ENCODE assay signal across 7 mouse cellular contexts in genomic region chr10:81192968-81193501, GRCm38 (mm10). TPM values are rescaled to one million over a fixed set of nuclear protein-coding genes. Genes with fewer than 3 reads are reported as not detected.
DNase-seq lines count a peak whose midpoint lies in the region; ATAC-seq and TF ChIP-seq lines count a peak whose summit lies in the region.

No protein-coding gene starts in this region.

- H3K27ac ChIP-seq in embryonic facial prominence, embryonic 14.5 days (replicated peaks; ENCODE audit: low read depth, low read length): peak overlapping the region; percentile 91
- peak overlapping the region; percentile 98 for H3K27ac ChIP-seq in hindbrain, embryonic 16.5 days (ENCODE audit: low read depth, low read length)
- peak overlapping the region; percentile 86; the same call in 1 of the 2 replicates for H3K27ac ChIP-seq in lung, postnatal 0 days (ENCODE audit: low read length)

- peak overlapping the region; percentile 80 for H3K4me3 ChIP-seq in E14TG2a.4 (replicated peaks; ENCODE audit: low read length)
- H3K4me3 ChIP-seq in embryonic facial prominence, embryonic 14.5 days (ENCODE audit: low read depth, low read length): peak overlapping the region; percentile 66
- peak overlapping the region; percentile 63 for H3K4me3 ChIP-seq in hindbrain, embryonic 16.5 days (ENCODE audit: low read length)
- peak overlapping the region; percentile 60 for H3K4me3 ChIP-seq in lung, postnatal 0 days (ENCODE audit: low read depth, low read length)

- TF ChIP-seq CTCF in E14TG2a.4 (conservative IDR thresholded peaks at IDR 0.05; ENCODE audit: low read length): no peak
- no peak for TF ChIP-seq CTCF in lung, postnatal 0 days (IDR thresholded peaks at IDR 0.05)

- H3K27me3 ChIP-seq in E14TG2a.4 (ENCODE audit: insufficient read depth, low read length): peaks cover 29% of the 10 kb centered on the region
- H3K27me3 ChIP-seq in embryonic facial prominence, embryonic 14.5 days (replicated peaks; ENCODE audit: control insufficient read depth, insufficient read depth, low read length): peaks cover 32% of the 10 kb centered on the region
- H3K27me3 ChIP-seq in hindbrain, embryonic 16.5 days (replicated peaks; ENCODE audit: control insufficient read depth, insufficient read depth, low read length): peaks cover 14% of the 10 kb centered on the region
- peaks cover 9% of the 10 kb centered on the region; the same call in 1 of the 2 replicates for H3K27me3 ChIP-seq in lung, postnatal 0 days (replicated peaks; ENCODE audit: insufficient read depth, low read length)

- DNase-seq in B cell, adult 2 months: peak; percentile 51 to 56
- DNase-seq in embryonic facial prominence, embryonic 14.5 days (ENCODE audit: low spot score): peak; percentile 56
- no peak for DNase-seq in lung, postnatal 0 days (ENCODE audit: low spot score)
- peak; percentile 56 for DNase-seq in yolk sac, embryonic 10.5 days (ENCODE audit: low spot score)
- DNase-seq in spleen, adult 12 weeks (ENCODE audit: low spot score): no peak

- H3K4me2 ChIP-seq in embryonic facial prominence, embryonic 14.5 days (ENCODE audit: low read depth, low read length): peak overlapping the region; percentile 94
- H3K4me2 ChIP-seq in hindbrain, embryonic 16.5 days (ENCODE audit: low read length): peak overlapping the region; percentile 75
- peak overlapping the region; percentile 85 for H3K4me2 ChIP-seq in lung, postnatal 0 days (replicated peaks; ENCODE audit: low read depth, low read length)

- peak; percentile 22 for ATAC-seq in embryonic facial prominence, embryonic 14.5 days (ENCODE audit: low read depth)
- peak; percentile 48; the same call in 1 of the 2 replicates for ATAC-seq in hindbrain, embryonic 16.5 days
- no peak for ATAC-seq in lung, postnatal 0 days

- no peaks in the 10 kb centered on the region for H3K9me3 ChIP-seq in E14TG2a.4 (ENCODE audit: low read length)
- no peaks in the 10 kb centered on the region for H3K9me3 ChIP-seq in embryonic facial prominence, embryonic 14.5 days (ENCODE audit: control insufficient read depth, low read length)
- H3K9me3 ChIP-seq in hindbrain, embryonic 16.5 days (ENCODE audit: control insufficient read depth, low read length): no peaks in the 10 kb centered on the region
- no peaks in the 10 kb centered on the region for H3K9me3 ChIP-seq in lung, postnatal 0 days (ENCODE audit: low read length)

- TF ChIP-seq EP300 in lung, postnatal 0 days (IDR thresholded peaks at IDR 0.05): no peak

- WGBS in embryonic facial prominence, embryonic 14.5 days: 5% methylated on average over 19 of the region's 19 CpGs
- WGBS in hindbrain, embryonic 16.5 days: under 1% methylated on average over 19 of the region's 19 CpGs
- 4% methylated on average over 19 of the region's 19 CpGs for WGBS in lung, postnatal 0 days

- peak overlapping the region; percentile 80 for H3K9ac ChIP-seq in embryonic facial prominence, embryonic 14.5 days (ENCODE audit: low read depth, low read length)
- H3K9ac ChIP-seq in hindbrain, embryonic 16.5 days (ENCODE audit: low read depth, low read length): peak overlapping the region; percentile 85
- H3K9ac ChIP-seq in lung, postnatal 0 days (replicated peaks; ENCODE audit: low read depth): no peak overlapping the region

- H3K4me1 ChIP-seq in E14TG2a.4 (replicated peaks; ENCODE audit: low read depth, low read length): peaks cover 60% of the 10 kb centered on the region
- H3K4me1 ChIP-seq in embryonic facial prominence, embryonic 14.5 days (ENCODE audit: control insufficient read depth, insufficient read depth, low read length): peaks cover 11% of the 10 kb centered on the region; the same call in 1 of the 2 replicates
- peaks cover 19% of the 10 kb centered on the region for H3K4me1 ChIP-seq in hindbrain, embryonic 16.5 days (ENCODE audit: control insufficient read depth, insufficient read depth, low read depth, low read length)
- peaks cover 9% of the 10 kb centered on the region; the same call in 1 of the 2 replicates for H3K4me1 ChIP-seq in lung, postnatal 0 days (ENCODE audit: insufficient read depth, low read depth, low read length)

- peaks cover 23% of the 10 kb centered on the region for H3K36me3 ChIP-seq in E14TG2a.4 (ENCODE audit: insufficient read depth, low read length)
- peaks cover 24% of the 10 kb centered on the region for H3K36me3 ChIP-seq in embryonic facial prominence, embryonic 14.5 days (ENCODE audit: control insufficient read depth, insufficient read depth, low read length)
- H3K36me3 ChIP-seq in hindbrain, embryonic 16.5 days (ENCODE audit: control insufficient read depth, insufficient read depth, low read length): peaks cover 11% of the 10 kb centered on the region
- peaks cover 13% of the 10 kb centered on the region; the same call in 1 of the 2 replicates for H3K36me3 ChIP-seq in lung, postnatal 0 days (ENCODE audit: insufficient read depth, low read length)

RNA-seq across cellular contexts. Expression of gene Nmrk2, which starts 8.8 kb away (rescaled TPM):
- 1.2 and 1.7 TPM in 2 replicates for polyA plus RNA-seq in embryonic facial prominence, embryonic 14.5 days (2014; fragmentation: Nextera tagmentation; extraction: Ambion mirVana)
- 0.09 and 0.24 TPM in 2 replicates for polyA plus RNA-seq in hindbrain, embryonic 16.5 days (2015; fragmentation: Nextera tagmentation; extraction: Ambion mirVana)
- 0.80 and 0.92 TPM in 2 replicates for polyA plus RNA-seq in lung, postnatal 0 days (2015; fragmentation: Nextera tagmentation; extraction: Ambion mirVana)

RNA-seq across cellular contexts. Expression of gene 4930442H23Rik, which starts 9.4 kb away (rescaled TPM):
- polyA plus RNA-seq in embryonic facial prominence, embryonic 14.5 days (2014; fragmentation: Nextera tagmentation; extraction: Ambion mirVana): not detected in 2 replicates
- not detected in 2 replicates for polyA plus RNA-seq in hindbrain, embryonic 16.5 days (2015; fragmentation: Nextera tagmentation; extraction: Ambion mirVana)
- polyA plus RNA-seq in lung, postnatal 0 days (2015; fragmentation: Nextera tagmentation; extraction: Ambion mirVana): 0.16 and 0.25 TPM in 2 replicates

RNA-seq across cellular contexts. Expression of gene Dapk3, which starts 10.2 kb away (rescaled TPM):
- 53.4 and 58.3 TPM in 2 replicates for polyA plus RNA-seq in embryonic facial prominence, embryonic 14.5 days (2014; fragmentation: Nextera tagmentation; extraction: Ambion mirVana)
- 49.0 and 58.7 TPM in 2 replicates for polyA plus RNA-seq in hindbrain, embryonic 16.5 days (2015; fragmentation: Nextera tagmentation; extraction: Ambion mirVana)
- 48.9 and 50.2 TPM in 2 replicates for polyA plus RNA-seq in lung, postnatal 0 days (2015; fragmentation: Nextera tagmentation; extraction: Ambion mirVana)

RNA-seq across cellular contexts. Expression of gene Eef2, which starts 16.6 kb away (rescaled TPM):
- polyA plus RNA-seq in embryonic facial prominence, embryonic 14.5 days (2014; fragmentation: Nextera tagmentation; extraction: Ambion mirVana): 549 and 578 TPM in 2 replicates
- polyA plus RNA-seq in hindbrain, embryonic 16.5 days (2015; fragmentation: Nextera tagmentation; extraction: Ambion mirVana): 525 and 551 TPM in 2 replicates
- 509 and 537 TPM in 2 replicates for polyA plus RNA-seq in lung, postnatal 0 days (2015; fragmentation: Nextera tagmentation; extraction: Ambion mirVana)

RNA-seq across cellular contexts. Expression of gene Pias4, which starts 25.3 kb away (rescaled TPM):
- polyA plus RNA-seq in embryonic facial prominence, embryonic 14.5 days (2014; fragmentation: Nextera tagmentation; extraction: Ambion mirVana): 33.2 and 35.6 TPM in 2 replicates
- 47.1 and 56.9 TPM in 2 replicates for polyA plus RNA-seq in hindbrain, embryonic 16.5 days (2015; fragmentation: Nextera tagmentation; extraction: Ambion mirVana)
- 27.9 TPM in 2 replicates for polyA plus RNA-seq in lung, postnatal 0 days (2015; fragmentation: Nextera tagmentation; extraction: Ambion mirVana)

Comparison
In these comparisons a context has a peak if more than half of its experiments do, and no peak if none do; other contexts are left out.
1. DNase-seq: peak in B cell, adult 2 months (2 of 2), embryonic facial prominence, embryonic 14.5 days (single experiment) and yolk sac, embryonic 10.5 days (single experiment); none in lung, postnatal 0 days (single experiment) and spleen, adult 12 weeks (single experiment).
2. Peak in every context shown above with its lines, with median percentiles within 50 percentile points of each other: H3K4me3 ChIP-seq, H3K27ac ChIP-seq and H3K4me2 ChIP-seq.